Mouse (Mus musculus) myocyte (in vitro differentiated cells): ENCODE measurements at regions not wholly inside any gene's neighbourhood (a gene's known extent, or its start where the extent isn't known, plus 50 kb on each side); places are given as distances from the start of the nearest gene placed in this dataset.

Source experiments
- H3K27me3 ChIP-seq: one replicate; pipeline ENCODE4 v1.6.1; 2011; ENCODE audit not compliant: control insufficient read depth, insufficient read depth, insufficient read length
- H3K36me3 ChIP-seq: one replicate; pipeline ENCODE4 v1.6.1; 2011; ENCODE audit not compliant: control insufficient read depth, insufficient read depth
- H3K4me2 ChIP-seq: one replicate; pipeline ENCODE4 v1.6.1; 2011; ENCODE audit warnings: low read depth, control low read depth
- H3K4me3 ChIP-seq: one replicate; pipeline ENCODE4 v1.5.1; 2011; ENCODE audit warnings: mild to moderate bottlenecking, control low read depth, moderate library complexity
- H3K79me2 ChIP-seq: one replicate; pipeline ENCODE4 v1.6.1; 2011; ENCODE audit not compliant: control insufficient read depth, insufficient read depth
- H3ac ChIP-seq: one replicate; pipeline ENCODE4 v1.6.1; 2011; ENCODE audit not compliant: control insufficient read depth, insufficient read length
- CEBPB ChIP-seq: IDR thresholded peaks from 2 replicates; pipeline ENCODE4 v1.6.1; 2011; ENCODE audit warnings: mild to moderate bottlenecking, moderate library complexity; ENCODE audit not compliant: poor library complexity, insufficient read depth, severe bottlenecking
- E2F4 ChIP-seq: IDR thresholded peaks from one replicate; pipeline ENCODE4 v1.6.1; 2011; ENCODE audit warnings: mild to moderate bottlenecking, control low read depth, moderate library complexity; ENCODE audit not compliant: insufficient read depth
- MAX ChIP-seq: IDR thresholded peaks from one replicate; pipeline ENCODE4 v1.6.1; 2011; ENCODE audit warnings: low read depth, mild to moderate bottlenecking, control low read depth
- MYOD1 ChIP-seq, 3 experiments: IDR thresholded peaks; one replicate each; pipeline ENCODE4 v1.6.1; 2011; ENCODE audit warnings: control low read depth in 2 of 3, low read depth in 2 of 3, mild to moderate bottlenecking in 2 of 3, moderate library complexity in 1 of 3; ENCODE audit not compliant: insufficient read length in 2 of 3, control insufficient read depth in 1 of 3
- MYOG ChIP-seq, 3 experiments: IDR thresholded peaks; one replicate each; pipeline ENCODE4 v1.6.1; 2011; ENCODE audit warnings: control low read depth in 2 of 3, low read depth in 2 of 3, mild to moderate bottlenecking in 2 of 3; ENCODE audit not compliant: insufficient read length in 2 of 3, control insufficient read depth in 1 of 3, insufficient read depth in 1 of 3
- POLR2A ChIP-seq: IDR thresholded peaks from one replicate; pipeline ENCODE4 v1.6.1; 2011; ENCODE audit warnings: low read depth, mild to moderate bottlenecking, control low read depth, moderate library complexity; ENCODE audit not compliant: insufficient read length
- POLR2AphosphoS2 ChIP-seq: IDR thresholded peaks from one replicate; pipeline ENCODE4 v1.6.1; 2011; ENCODE audit warnings: low read depth, control low read depth; ENCODE audit not compliant: insufficient read length
- REST ChIP-seq: IDR thresholded peaks from one replicate; pipeline ENCODE4 v1.6.1; 2011; ENCODE audit warnings: mild to moderate bottlenecking, control low read depth, moderate library complexity; ENCODE audit not compliant: insufficient read depth, insufficient read length
- SRF ChIP-seq: IDR thresholded peaks from one replicate; pipeline ENCODE4 v1.6.1; 2011; ENCODE audit warnings: low read depth; ENCODE audit not compliant: control insufficient read depth, insufficient read length
- TCF12 ChIP-seq: IDR thresholded peaks from one replicate; pipeline ENCODE4 v1.6.1; 2011; ENCODE audit warnings: mild to moderate bottlenecking, control low read depth; ENCODE audit not compliant: poor library complexity, insufficient read depth, severe bottlenecking
- TCF3 ChIP-seq: IDR thresholded peaks from one replicate; pipeline ENCODE4 v1.6.1; 2011; ENCODE audit warnings: low read depth, control low read depth; ENCODE audit not compliant: insufficient read length
- USF1 ChIP-seq: IDR thresholded peaks from one replicate; pipeline ENCODE4 v1.6.1; 2011; ENCODE audit warnings: low read depth, mild to moderate bottlenecking, control low read depth, moderate library complexity

GRCm38 (mm10) chr4:124349610-124350295 is 260.9 kb downstream of the 3100002H09Rik start:
- no peaks in the 10 kb centered on the region for H3K79me2 ChIP-seq
- no peak overlapping the region for H3ac ChIP-seq
- no peaks in the 10 kb centered on the region for H3K27me3 ChIP-seq
- H3K4me3 ChIP-seq, result no peak overlapping the region
- no peak overlapping the region for H3K4me2 ChIP-seq
- no peaks in the 10 kb centered on the region for H3K36me3 ChIP-seq
- no peak for TF ChIP-seq MAX
- TF ChIP-seq E2F4, result no peak
- TF ChIP-seq REST, result no peak
- no peak for TF ChIP-seq SRF
- TF ChIP-seq USF1, result no peak
- TF ChIP-seq TCF3, result no peak
- TF ChIP-seq MYOG (IDR thresholded peaks at IDR 0.05; ENCODE audit: control insufficient read depth in 1 of 3, insufficient read depth in 1 of 3, insufficient read length in 2 of 3, low read depth in 2 of 3), result no peak
- TF ChIP-seq POLR2A, result no peak
- TF ChIP-seq POLR2AphosphoS2, result no peak
- no peak for TF ChIP-seq CEBPB
- no peak for TF ChIP-seq MYOD1 (IDR thresholded peaks at IDR 0.05; ENCODE audit: control insufficient read depth in 1 of 3, insufficient read length in 2 of 3, low read depth in 2 of 3)
- TF ChIP-seq TCF12, result no peak

DNA sequence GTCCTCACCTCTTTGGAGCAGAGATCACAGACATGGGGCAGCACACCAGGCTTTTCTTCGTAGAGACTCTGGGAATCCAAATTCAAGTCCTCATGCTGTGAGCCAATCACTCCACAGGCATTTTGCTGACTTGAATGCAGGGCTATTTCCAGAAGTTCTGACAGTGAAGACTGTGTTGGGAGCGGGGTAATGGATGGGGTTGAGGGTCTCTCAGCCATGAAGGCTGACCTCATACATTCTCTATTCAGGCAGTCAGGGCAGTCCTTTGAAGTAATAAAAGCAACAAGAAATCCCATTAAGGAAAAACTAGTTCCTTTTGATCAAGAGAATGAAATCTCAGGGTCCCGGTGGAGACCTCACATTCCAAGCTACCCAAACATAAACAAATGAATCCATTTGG is 261.5 kb downstream of the 3100002H09Rik start:
- no peak overlapping the region for H3K4me3 ChIP-seq
- H3K4me2 ChIP-seq, result no peak overlapping the region
- no peaks in the 10 kb centered on the region for H3K79me2 ChIP-seq
- H3K36me3 ChIP-seq, result no peaks in the 10 kb centered on the region
- no peak overlapping the region for H3ac ChIP-seq
- TF ChIP-seq E2F4 (no peak), POLR2AphosphoS2 (no peak), TCF3 (no peak), MYOG (IDR thresholded peaks at IDR 0.05; ENCODE audit: control insufficient read depth in 1 of 3, insufficient read depth in 1 of 3, insufficient read length in 2 of 3, low read depth in 2 of 3) (no peak), MYOD1 (IDR thresholded peaks at IDR 0.05; ENCODE audit: control insufficient read depth in 1 of 3, insufficient read length in 2 of 3, low read depth in 2 of 3) (no peak), MAX (no peak), POLR2A (no peak), USF1 (no peak), REST (no peak), TCF12 (no peak), CEBPB (no peak), SRF (no peak)
- H3K27me3 ChIP-seq, result no peaks in the 10 kb centered on the region

DNA sequence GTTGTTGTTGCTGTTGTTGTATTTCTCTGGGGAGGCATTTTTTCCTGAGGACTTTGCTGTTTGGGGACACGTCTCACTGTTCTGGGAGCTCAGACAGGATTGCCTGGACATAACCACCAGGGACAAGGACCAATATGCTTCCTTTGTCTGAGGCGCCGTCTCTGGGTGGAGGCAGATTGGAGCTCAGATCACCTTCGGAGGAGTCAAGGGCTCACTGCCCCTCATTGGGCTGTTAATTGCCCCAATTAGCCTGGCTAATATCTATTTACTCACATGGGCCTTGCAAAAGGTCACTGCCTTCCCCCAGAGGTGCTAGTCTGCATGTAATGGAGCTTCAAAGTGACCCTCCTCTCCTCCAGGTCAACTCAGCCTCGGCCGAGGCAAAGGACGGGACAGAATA is 270.5 kb downstream of the 3100002H09Rik start:
- no peak overlapping the region for H3K4me3 ChIP-seq
- no peak for TF ChIP-seq TCF3
- H3K36me3 ChIP-seq, result no peaks in the 10 kb centered on the region
- H3ac ChIP-seq, result no peak overlapping the region
- H3K79me2 ChIP-seq, result no peaks in the 10 kb centered on the region
- no peaks in the 10 kb centered on the region for H3K27me3 ChIP-seq
- no peak overlapping the region for H3K4me2 ChIP-seq

DNA sequence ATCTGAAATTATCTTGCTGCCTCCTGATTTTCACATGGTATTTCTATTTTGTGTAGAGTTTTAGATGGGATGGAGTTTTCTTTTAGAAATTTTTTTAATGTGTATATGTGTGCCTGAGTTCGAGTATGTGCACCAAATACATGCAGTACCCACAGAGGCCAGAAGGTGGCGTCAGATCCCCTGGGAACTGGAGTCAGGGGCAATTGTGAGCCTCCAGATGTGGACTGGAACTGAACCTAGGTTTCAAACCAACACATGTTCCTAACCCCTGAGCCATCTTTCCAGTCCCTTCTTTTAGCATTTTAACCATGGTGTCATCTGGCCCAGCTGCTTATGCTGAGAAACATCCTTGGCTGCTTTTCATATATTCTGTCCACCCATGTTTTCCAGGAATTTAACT is 274.9 kb downstream of the 3100002H09Rik start:
- Histone ChIP-seq H3K4me3 (no peak overlapping the region), H3K27me3 (no peaks in the 10 kb centered on the region), H3K79me2 (no peaks in the 10 kb centered on the region), H3K4me2 (no peak overlapping the region), H3ac (no peak overlapping the region), H3K36me3 (no peaks in the 10 kb centered on the region)
- no peak for TF ChIP-seq TCF12
- no peak for TF ChIP-seq REST

- no peaks in the 10 kb centered on the region for H3K27me3 ChIP-seq
- no peak overlapping the region for H3K4me2 ChIP-seq
- no peak overlapping the region for H3K4me3 ChIP-seq
- no peaks in the 10 kb centered on the region for H3K79me2 ChIP-seq
- H3K36me3 ChIP-seq, result no peaks in the 10 kb centered on the region
- TF ChIP-seq MYOD1 (IDR thresholded peaks at IDR 0.05; ENCODE audit: control insufficient read depth in 1 of 3, insufficient read length in 2 of 3, low read depth in 2 of 3) (no peak), REST (no peak), MYOG (IDR thresholded peaks at IDR 0.05; ENCODE audit: control insufficient read depth in 1 of 3, insufficient read depth in 1 of 3, insufficient read length in 2 of 3, low read depth in 2 of 3) (no peak), TCF3 (no peak), SRF (no peak), TCF12 (no peak), MAX (no peak), CEBPB (no peak), POLR2AphosphoS2 (no peak), POLR2A (no peak), USF1 (no peak)
- no peak overlapping the region for H3ac ChIP-seq
Measured at GRCm38 (mm10) chr4:124332974-124333373, 277.6 kb downstream of the 3100002H09Rik start.
